Mouse (Mus musculus) embryonic stem cell, embryonic (primary cell): ENCODE measurements around the gene Nampt.

Source experiments
- CTCF ChIA-PET, 4 experiments: fragments of 300-600 bp in 2 of 4; fragments of 350-600 bp in 2 of 4; sonication (Branson Sonifier 250); formaldehyde crosslinking; loops; one replicate each; lab custom pipeline; 2022; ENCODE audit warnings: inconsistent platforms in 2 of 4; lab: Charles Lee
- POLR2A ChIA-PET, 4 experiments: fragments of 300-600 bp in 2 of 4; fragments of 350-600 bp in 2 of 4; sonication (Branson Sonifier 250); formaldehyde crosslinking; loops; one replicate each; lab custom pipeline; 2022; ENCODE audit warnings: antibody characterized with exemption in 4 of 4, inconsistent platforms in 1 of 4; lab: Charles Lee

Nampt gene

DNA sequence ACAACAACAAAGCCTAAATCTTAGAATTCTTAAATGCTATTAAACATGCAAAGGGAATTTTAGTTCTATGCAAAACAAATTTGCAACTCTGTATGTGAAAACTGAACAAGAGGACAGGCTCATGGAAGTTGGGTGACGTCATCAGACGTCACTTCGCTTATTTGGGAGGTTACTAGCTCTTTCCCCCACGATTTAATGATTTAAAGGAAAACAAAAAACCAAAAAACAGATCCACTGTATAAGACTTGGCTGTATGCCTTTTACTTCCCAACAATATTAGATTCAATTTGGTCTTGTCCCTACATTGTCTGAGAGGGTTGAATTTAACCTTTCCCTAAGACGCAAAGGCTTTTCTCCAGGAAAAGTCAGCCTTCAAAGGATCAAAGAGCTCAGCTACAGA is at the start of gene Nampt:
Gene Nampt, plus strand, starts transcription at position 130 of the 400 bp plus-strand sequence.
- ChIA-PET POLR2A (interaction anchor here in 3 of 4 experiments (0.6 to 10.8 kb wide), 69 partner anchors 8 to 1908 kb away, joined by 3 to 144 read pairs (median 4); partner anchors contain the start of genes Hbp1 (in 2 of the 3), Sypl (in 2 of the 3), Ccdc71l (in 1 of the 3) and Twistnb (in 1 of the 3)), CTCF (interaction anchor here in 1 of 4 experiments (0.6 kb wide), 1 partner anchor 199 kb away, joined by 3 read pairs; no protein-coding TSS in a partner anchor)

- CTCF ChIA-PET = no interaction called here
- POLR2A ChIA-PET = no interaction called here
These were observed 48.6 kb upstream of the Nampt start for GRCm38 (mm10) chr12:32770766-32771165.

- POLR2A ChIA-PET = interaction anchor here in 1 of 4 experiments (1.2 kb wide), 1 partner anchor 45 kb away, joined by 4 read pairs; the partner anchor contains the start of gene Nampt
These were observed 44.8 kb upstream of the Nampt start for GRCm38 (mm10) chr12:32774592-32774991.

DNA sequence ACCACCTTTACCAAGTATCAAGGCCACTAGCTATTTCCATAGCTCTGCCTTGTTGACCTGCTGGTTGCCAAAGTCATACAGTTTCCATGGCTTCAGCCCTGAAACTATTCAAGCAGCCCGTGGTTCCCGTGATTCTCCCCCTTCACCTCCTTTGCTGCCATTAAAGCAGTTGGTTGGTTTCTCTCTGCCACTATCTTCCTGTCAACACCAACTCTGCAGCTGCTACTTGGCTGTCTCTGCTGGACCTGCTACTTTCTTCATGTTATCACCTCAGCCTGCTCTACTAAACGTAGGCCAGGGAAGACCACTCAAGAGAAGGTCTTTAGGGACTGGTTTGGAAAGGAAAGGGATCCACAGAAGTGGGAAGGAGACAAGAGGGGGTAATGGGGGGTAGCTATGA is 30.3 kb upstream of the Nampt start:
- ChIA-PET POLR2A (interaction anchor here in 1 of 4 experiments (0.6 kb wide), 1 partner anchor 79 kb away, joined by 7 read pairs; no protein-coding TSS in a partner anchor), CTCF (no interaction called here)

More at GRCm38 (mm10) chr12:32774592-32774991, 44.8 kb upstream of the Nampt start:
- CTCF ChIA-PET = no interaction called here

DNA sequence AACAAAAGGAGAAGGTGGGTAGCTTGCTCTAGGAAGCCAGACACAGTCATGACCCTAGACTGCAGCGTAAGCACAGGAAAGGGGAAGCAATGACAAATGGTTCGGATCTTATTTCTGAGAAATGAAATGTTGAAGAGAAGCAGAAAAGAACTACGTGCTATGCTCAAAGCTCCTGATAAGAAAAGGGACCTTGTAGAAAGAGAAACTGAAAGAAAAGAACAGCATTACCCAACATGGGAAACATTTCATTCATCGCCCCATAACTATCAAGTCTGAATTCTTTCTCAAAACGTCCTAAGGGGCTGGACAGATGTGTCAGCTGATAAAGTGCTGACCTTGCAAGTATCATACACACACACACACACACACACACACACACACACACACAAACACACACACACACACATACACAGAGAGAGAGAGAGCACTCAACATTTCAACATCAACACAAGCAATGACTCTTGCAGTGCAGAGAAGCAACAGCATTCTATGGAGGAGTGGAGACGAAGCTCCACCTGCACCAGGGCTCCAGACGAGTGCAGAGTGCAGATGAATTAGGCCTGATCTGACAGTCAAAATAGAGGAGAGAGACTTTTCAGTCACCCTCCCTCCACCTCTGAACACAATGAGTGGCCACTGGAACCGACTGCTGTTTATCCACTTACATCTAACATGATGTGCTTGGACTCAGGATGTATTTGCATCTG is 23.4 kb upstream of the Nampt start:
- ChIA-PET POLR2A (interaction anchor here in 1 of 4 experiments (0.7 to 1.1 kb wide), 2 partner anchors 30 to 69 kb away, joined by 3 read pairs; no protein-coding TSS in a partner anchor), CTCF (interaction anchor here in 1 of 4 experiments (0.6 kb wide), 1 partner anchor 535 kb away, joined by 3 read pairs; no protein-coding TSS in a partner anchor)

DNA sequence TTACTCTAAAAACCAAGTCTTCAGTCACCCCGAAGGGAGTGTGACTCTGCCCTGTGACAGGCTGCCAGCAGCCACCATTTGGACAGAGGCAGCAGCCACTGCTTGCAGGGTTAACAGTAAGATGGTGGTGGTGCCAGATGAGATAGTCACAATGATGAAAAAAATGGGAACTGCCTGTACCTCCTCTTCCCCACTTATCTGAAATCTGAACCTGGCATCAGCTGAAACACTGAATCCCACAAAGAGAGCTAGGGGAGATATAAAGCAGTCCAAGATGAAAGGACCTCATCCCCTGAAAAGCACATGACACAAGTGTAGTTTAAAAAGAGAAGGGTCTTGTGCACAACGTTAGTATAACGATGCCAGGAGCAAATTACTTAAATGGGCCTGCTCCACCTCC is 21.9 kb upstream of the Nampt start:
- CTCF ChIA-PET = no interaction called here
- POLR2A ChIA-PET = interaction anchor here in 2 of 4 experiments (1.0 to 1.3 kb wide), 3 partner anchors 21 to 23 kb away, joined by 3 to 5 read pairs (median 3); partner anchors contain the start of gene Nampt (in 1 of the 2)

DNA sequence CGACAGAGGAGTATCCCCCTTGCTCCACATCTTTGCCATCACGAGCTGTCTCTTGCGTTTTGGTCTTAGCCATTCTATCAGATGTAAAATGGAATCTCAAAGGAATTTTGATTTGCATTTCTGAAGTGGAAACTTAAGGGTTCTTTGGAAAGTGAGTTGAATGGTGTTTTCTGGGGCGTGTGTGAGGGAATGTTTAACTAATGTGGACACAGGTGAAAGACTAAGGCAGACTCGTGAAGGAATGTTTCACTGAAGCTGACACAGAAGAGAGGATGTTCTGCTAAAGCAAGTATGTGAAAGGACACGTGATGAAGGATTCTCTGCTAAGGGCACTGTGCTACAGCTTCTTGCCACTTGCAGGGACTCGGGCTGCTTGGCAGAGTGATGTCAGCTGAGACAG is 18.3 kb upstream of the Nampt start:
- ChIA-PET POLR2A (interaction anchor here in 1 of 4 experiments (0.7 to 1.6 kb wide), 2 partner anchors 19 to 674 kb away, joined by 4 to 11 read pairs; partner anchors contain the start of gene Nampt), CTCF (no interaction called here)

GRCm38 (mm10) chr12:32805559-32805958 is 13.8 kb upstream of the Nampt start:
- POLR2A ChIA-PET = interaction anchor here in 2 of 4 experiments (0.6 to 2.1 kb wide), 3 partner anchors 14 to 779 kb away, joined by 3 to 8 read pairs (median 4); partner anchors contain the start of gene Nampt (in 1 of the 2)

DNA sequence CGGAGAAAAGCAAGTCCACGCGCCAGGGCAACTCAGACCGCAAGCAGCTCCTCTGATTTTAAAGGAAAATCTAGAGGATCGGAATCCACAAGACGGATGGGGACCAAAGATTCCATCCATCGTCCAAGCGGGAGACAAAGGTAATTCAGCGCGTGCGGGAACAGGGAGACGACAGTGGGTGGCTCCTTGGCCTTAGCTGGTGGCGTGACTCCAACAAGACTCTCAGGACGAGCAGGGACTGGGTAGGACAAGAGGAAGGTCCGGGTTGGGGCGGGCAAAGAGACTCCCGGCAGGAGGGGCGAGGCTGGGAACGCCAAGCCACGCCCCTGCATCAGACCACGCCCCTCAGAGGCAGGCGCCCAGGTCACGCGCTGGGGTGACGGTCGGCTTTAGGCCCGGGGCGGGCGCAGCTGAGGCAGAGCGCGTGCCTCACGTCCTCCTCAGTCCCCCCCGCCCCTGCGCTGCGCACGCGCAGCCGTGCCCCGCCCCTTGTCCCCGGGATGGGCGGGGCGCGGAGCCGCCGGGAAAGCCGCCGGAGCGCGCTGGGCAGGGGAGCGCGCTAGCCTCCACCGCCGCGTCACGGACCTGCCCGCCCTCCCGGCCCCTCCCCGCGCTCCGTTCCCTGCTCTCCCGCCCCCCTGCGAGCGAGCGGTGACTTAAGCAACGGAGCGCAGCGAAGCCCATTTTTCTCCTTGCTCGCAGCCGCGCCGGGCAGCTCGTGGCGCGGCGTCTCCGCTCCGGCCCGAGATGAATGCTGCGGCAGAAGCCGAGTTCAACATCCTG is 669 bp downstream of the Nampt start:
- CTCF ChIA-PET = interaction anchor here in 2 of 4 experiments (0.6 to 1.1 kb wide), 4 partner anchors 20 to 200 kb away, joined by 3 read pairs; no protein-coding TSS in a partner anchor
- POLR2A ChIA-PET = interaction anchor here in 3 of 4 experiments (0.5 to 10.8 kb wide), 77 partner anchors 8 to 1908 kb away, joined by 3 to 144 read pairs (median 4); partner anchors contain the start of genes Hbp1 (in 2 of the 3), Sypl (in 2 of the 3), Ccdc71l (in 1 of the 3) and Twistnb (in 1 of the 3)

More at GRCm38 (mm10) chr12:32805559-32805958, 13.8 kb upstream of the Nampt start:
- CTCF ChIA-PET = no interaction called here

DNA sequence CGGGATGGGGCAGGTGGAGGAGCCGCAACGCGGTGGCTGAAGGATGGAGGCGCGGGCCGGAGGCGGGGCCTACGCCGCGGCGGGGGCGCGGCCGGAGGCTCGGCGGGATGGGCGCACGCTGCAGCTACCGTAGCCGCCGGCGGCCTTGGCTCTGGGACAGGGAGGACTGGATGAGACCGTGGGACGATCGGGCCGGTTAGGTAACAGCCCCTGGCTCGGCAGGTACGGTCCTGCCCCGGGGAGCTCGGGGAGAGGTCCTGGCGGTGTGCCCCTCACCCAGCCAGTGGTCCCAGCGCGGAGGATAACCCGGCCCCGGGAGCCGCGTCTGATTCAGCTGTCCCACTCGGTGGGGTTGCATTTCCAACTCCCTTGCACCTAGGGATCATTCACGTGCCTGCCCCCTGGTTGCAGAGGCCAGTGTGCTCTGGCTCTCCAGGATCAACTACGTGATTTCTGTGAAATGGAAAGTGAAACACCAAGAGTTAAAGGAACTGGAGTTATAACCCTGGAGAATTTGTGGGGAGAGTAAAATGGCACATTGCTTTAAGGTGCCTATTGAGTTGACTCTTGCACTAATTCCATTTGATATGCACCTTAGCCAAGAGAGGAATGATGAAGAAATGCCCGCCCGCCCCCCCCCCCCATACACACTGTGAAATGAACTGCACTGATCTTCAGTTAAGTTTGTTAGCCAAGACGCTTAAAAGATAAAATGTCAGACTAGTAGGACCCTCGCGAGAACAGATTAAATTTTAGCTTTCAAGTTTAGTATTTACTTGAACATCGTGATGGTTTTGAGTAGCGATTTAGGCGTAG is 1.6 kb downstream of the Nampt start:
- POLR2A ChIA-PET = interaction anchor here in 3 of 4 experiments (0.5 to 10.8 kb wide), 49 partner anchors 8 to 1519 kb away, joined by 3 to 144 read pairs (median 4); partner anchors contain the start of genes Hbp1 (in 2 of the 3) and Sypl (in 1 of the 3)
- CTCF ChIA-PET = interaction anchor here in 3 of 4 experiments (0.6 to 1.1 kb wide), 5 partner anchors 19 to 1023 kb away, joined by 3 read pairs; no protein-coding TSS in a partner anchor

GRCm38 (mm10) chr12:32821504-32822011 is 2.2 kb downstream of the Nampt start:
- CTCF ChIA-PET = interaction anchor here in 2 of 4 experiments (0.6 to 1.1 kb wide), 2 partner anchors 183 to 1024 kb away, joined by 3 read pairs; no protein-coding TSS in a partner anchor
- POLR2A ChIA-PET = interaction anchor here in 3 of 4 experiments (0.5 to 10.8 kb wide), 27 partner anchors 7 to 1555 kb away, joined by 3 to 144 read pairs (median 5); partner anchors contain the start of genes Hbp1 (in 1 of the 3) and Sypl (in 1 of the 3)

DNA sequence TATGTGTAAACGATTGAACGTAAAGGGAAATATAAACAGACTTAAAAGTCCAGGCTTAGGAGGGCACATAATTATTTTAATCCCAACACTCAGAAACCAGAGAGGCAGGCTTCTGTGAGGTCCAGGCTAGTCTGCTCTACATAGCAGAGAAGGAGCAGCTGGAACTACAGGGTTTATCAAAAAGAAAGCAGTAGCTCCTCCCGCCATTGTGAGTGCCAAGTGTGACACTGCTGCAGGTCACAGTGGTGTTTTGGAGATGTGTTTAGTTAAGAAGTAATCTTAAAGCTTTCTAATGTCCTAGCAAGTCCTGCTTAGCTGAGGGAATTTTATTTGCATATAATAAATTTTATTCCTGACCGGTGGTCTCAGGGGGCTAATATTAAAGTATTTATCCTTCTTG is 2.7 kb downstream of the Nampt start:
- CTCF ChIA-PET = no interaction called here
- POLR2A ChIA-PET = interaction anchor here in 2 of 4 experiments (0.5 to 10.8 kb wide), 15 partner anchors 11 to 1555 kb away, joined by 3 to 144 read pairs (median 4); partner anchors contain the start of gene Hbp1 (in 1 of the 2)

DNA sequence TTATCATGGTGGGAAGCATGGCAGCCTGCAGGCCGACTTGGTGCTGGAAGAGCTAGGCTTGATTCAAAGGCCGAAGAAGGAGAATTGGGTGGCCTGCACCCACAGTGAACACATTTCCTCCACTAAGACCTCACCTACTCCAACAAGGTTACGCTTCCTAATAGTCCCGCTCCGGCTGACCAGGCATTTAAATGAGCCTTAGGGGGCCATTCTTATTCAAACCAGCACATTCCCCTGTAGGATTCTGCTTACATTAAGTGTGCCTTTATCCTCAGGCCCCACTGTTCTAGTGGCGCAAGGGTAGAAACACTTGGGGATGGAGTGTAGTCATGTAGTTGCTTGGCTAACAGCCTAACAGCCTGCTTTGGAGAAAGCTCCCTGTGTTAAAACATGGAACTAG is 5.2 kb downstream of the Nampt start:
- ChIA-PET CTCF (interaction anchor here in 1 of 4 experiments (0.6 kb wide), 1 partner anchor 47 kb away, joined by 7 read pairs; no protein-coding TSS in a partner anchor), POLR2A (interaction anchor here in 2 of 4 experiments (0.8 to 10.8 kb wide), 12 partner anchors 8 to 1602 kb away, joined by 3 to 144 read pairs (median 4); no protein-coding TSS in a partner anchor)

- CTCF ChIA-PET = interaction anchor here (0.6 to 2.3 kb wide), 4 partner anchors 10 to 1771 kb away, joined by 3 to 5 read pairs (median 4); no protein-coding TSS in a partner anchor
- POLR2A ChIA-PET = interaction anchor here in 3 of 4 experiments (0.9 to 10.8 kb wide), 14 partner anchors 7 to 877 kb away, joined by 3 to 144 read pairs (median 4); partner anchors contain the start of genes Hbp1 (in 1 of the 3) and Nampt (in 1 of the 3)
These were observed 7.6 kb downstream of the Nampt start for GRCm38 (mm10) chr12:32826971-32827370.

- ChIA-PET CTCF (interaction anchor here in 2 of 4 experiments (0.6 to 2.3 kb wide), 4 partner anchors 9 to 208 kb away, joined by 3 to 5 read pairs (median 4); no protein-coding TSS in a partner anchor), POLR2A (interaction anchor here in 3 of 4 experiments (0.8 to 10.8 kb wide), 13 partner anchors 6 to 879 kb away, joined by 3 to 144 read pairs (median 6); partner anchors contain the start of genes Nampt (in 3 of the 3) and Hbp1 (in 1 of the 3))
These were observed 8.9 kb downstream of the Nampt start for GRCm38 (mm10) chr12:32828137-32828760.
